Mouse (Mus musculus): Measurements from ENCODE around the gene Mtmr6. TPM values are rescaled to one million over a fixed set of nuclear protein-coding genes. Genes with fewer than 3 reads are reported as not detected.

Mtmr6 gene
- total and polyA plus RNA-seq, 3 experiments: 21.3 to 29.1 TPM; not detected in 1

DNA sequence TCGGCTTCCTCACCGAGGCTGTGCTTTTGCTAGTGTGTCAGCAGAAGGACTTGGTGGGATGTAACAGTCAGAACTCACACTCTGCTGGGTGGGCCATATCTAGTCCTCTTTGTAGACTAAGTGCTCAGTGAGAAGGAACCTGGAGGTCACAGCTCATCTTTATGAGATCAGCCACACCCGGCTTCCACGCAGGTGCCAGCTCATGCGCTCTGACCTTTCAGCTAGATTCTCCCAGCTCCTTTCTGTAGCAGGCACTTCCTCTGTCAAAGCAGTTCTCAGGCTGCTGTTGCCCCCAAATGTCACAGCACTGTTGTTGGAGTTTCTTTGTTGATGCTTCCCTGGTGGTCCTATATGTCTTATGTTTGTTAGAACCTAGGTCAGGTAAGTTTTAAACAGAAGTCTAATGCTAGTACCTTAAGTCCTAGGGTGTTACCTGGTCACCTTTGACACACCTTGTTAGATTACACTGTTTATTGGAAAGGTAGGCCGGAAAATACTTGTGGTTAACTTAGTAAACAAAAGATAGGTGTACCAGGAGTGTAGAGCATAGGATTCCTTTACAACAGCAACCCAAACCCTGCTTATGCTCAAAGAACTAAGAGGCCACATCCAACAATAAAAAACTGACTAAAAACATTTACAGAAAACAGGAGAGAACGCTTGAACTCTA is 21.3 kb downstream of the Mtmr6 start:
- Histone ChIP-seq H3K4me3 (ENCODE audit: control insufficient read depth in 1 of 2, insufficient read depth in 1 of 2, low read depth in 2 of 2, low read length in 2 of 2) (no peak overlapping the region), H3K79me2 (ENCODE audit: control insufficient read depth, insufficient read depth, low read length, poor library complexity) (no peaks in the 10 kb centered on the region), H3K36me3 (ENCODE audit: control insufficient read depth in 1 of 2, insufficient read depth in 2 of 2, low read length in 2 of 2) (peaks cover 8 to 20% of the 10 kb centered on the region in 2 experiments; a peak in 3 of 4 replicates), H3K27me3 (ENCODE audit: control insufficient read depth in 1 of 2, insufficient read depth in 2 of 2, low read length in 2 of 2) (no peaks in the 10 kb centered on the region), H3K9ac (ENCODE audit: control insufficient read depth, low read depth, low read length, poor library complexity, severe bottlenecking) (no peak overlapping the region), H3K4me1 (ENCODE audit: control insufficient read depth in 1 of 2, insufficient read depth in 2 of 2, low read length in 2 of 2) (peaks cover 6 to 11% of the 10 kb centered on the region in 2 experiments; a peak in 3 of 4 replicates), H3K27ac (ENCODE audit: control insufficient read depth, low read depth, low read length) (no peak overlapping the region), H3K9me3 (replicated peaks; ENCODE audit: insufficient read depth, low read length) (no peaks in the 10 kb centered on the region)
- peak; percentile 16 for DNase-seq (ENCODE audit: low read depth, low spot score)
- TF ChIP-seq HCFC1 (IDR thresholded peaks at IDR 0.05; ENCODE audit: low read depth, low read length) (no peak), MXI1 (IDR thresholded peaks at IDR 0.05; ENCODE audit: low read depth, low read length) (no peak), NELFE (IDR thresholded peaks at IDR 0.05; ENCODE audit: low read depth, low read length) (no peak), RCOR1 (IDR thresholded peaks at IDR 0.05; ENCODE audit: low read depth, low read length) (no peak), MAZ (IDR thresholded peaks at IDR 0.05; ENCODE audit: low read depth, low read length) (no peak), ZC3H11A (IDR thresholded peaks at IDR 0.05; ENCODE audit: low read depth, low read length) (no peak), ZKSCAN1 (IDR thresholded peaks at IDR 0.05; ENCODE audit: low read depth, low read length) (no peak), MEF2A (IDR thresholded peaks at IDR 0.05; ENCODE audit: extremely low read depth, insufficient replicate concordance, low read depth, low read length, poor library complexity, severe bottlenecking) (no peak), USF2 (IDR thresholded peaks at IDR 0.05; ENCODE audit: borderline replicate concordance in 1 of 2, insufficient read depth in 1 of 2, low read depth in 1 of 2, low read length in 2 of 2) (no peak), POLR2AphosphoS5 (IDR thresholded peaks at IDR 0.05; ENCODE audit: borderline replicate concordance, low read depth, low read length) (no peak)

GRCm38 (mm10) chr14:60290363-60290762 is 25.3 kb downstream of the Mtmr6 start:
- peak; percentile 79 for DNase-seq (ENCODE audit: low read depth, low spot score)
- Histone ChIP-seq H3K4me1 (ENCODE audit: control insufficient read depth in 1 of 2, insufficient read depth in 2 of 2, low read length in 2 of 2) (peaks cover 6 to 11% of the 10 kb centered on the region in 2 experiments; a peak in 3 of 4 replicates), H3K9ac (ENCODE audit: control insufficient read depth, low read depth, low read length, poor library complexity, severe bottlenecking) (peak overlapping the region; percentile 34; the same call in 1 of the 2 replicates), H3K27me3 (ENCODE audit: control insufficient read depth in 1 of 2, insufficient read depth in 2 of 2, low read length in 2 of 2) (no peaks in the 10 kb centered on the region), H3K27ac (ENCODE audit: control insufficient read depth, low read depth, low read length) (peak overlapping the region; percentile 65), H3K36me3 (ENCODE audit: control insufficient read depth in 1 of 2, insufficient read depth in 2 of 2, low read length in 2 of 2) (peaks cover 14 to 20% of the 10 kb centered on the region in 2 experiments; a peak in 3 of 4 replicates), H3K79me2 (ENCODE audit: control insufficient read depth, insufficient read depth, low read length, poor library complexity) (no peaks in the 10 kb centered on the region), H3K9me3 (replicated peaks; ENCODE audit: insufficient read depth, low read length) (no peaks in the 10 kb centered on the region), H3K4me3 (ENCODE audit: control insufficient read depth in 1 of 2, insufficient read depth in 1 of 2, low read depth in 2 of 2, low read length in 2 of 2) (no peak overlapping the region)
- TF ChIP-seq EP300 (IDR thresholded peaks at IDR 0.05; ENCODE audit: low read depth in 1 of 2, low read length in 2 of 2) (peak; percentile 81 to 95), ZNF384 (IDR thresholded peaks at IDR 0.05; ENCODE audit: low read depth, low read length) (no peak), POLR2AphosphoS5 (IDR thresholded peaks at IDR 0.05; ENCODE audit: borderline replicate concordance, low read depth, low read length) (no peak), ZC3H11A (IDR thresholded peaks at IDR 0.05; ENCODE audit: low read depth, low read length) (no peak), TCF12 (IDR thresholded peaks at IDR 0.05; ENCODE audit: low read depth, low read length) (peak; percentile 55; the same call in 1 of the 2 replicates), TBP (IDR thresholded peaks at IDR 0.05; ENCODE audit: low read depth, low read length) (no peak), MEF2A (IDR thresholded peaks at IDR 0.05; ENCODE audit: extremely low read depth, insufficient replicate concordance, low read depth, low read length, poor library complexity, severe bottlenecking) (no peak), GATA1 (IDR thresholded peaks at IDR 0.05; ENCODE audit: low read depth, low read length) (peak; percentile 82), RCOR1 (IDR thresholded peaks at IDR 0.05; ENCODE audit: low read depth, low read length) (peak; percentile 87), BHLHE40 (IDR thresholded peaks at IDR 0.05; ENCODE audit: borderline replicate concordance, low read depth, low read length) (no peak), ETS1 (IDR thresholded peaks at IDR 0.05; ENCODE audit: low read depth, low read length) (peak; percentile 88), TAL1 (IDR thresholded peaks at IDR 0.05; ENCODE audit: low read length) (peak; percentile 42; the same call in 1 of the 2 replicates), SIN3A (IDR thresholded peaks at IDR 0.05; ENCODE audit: low read length) (peak; percentile 72), ELF1 (IDR thresholded peaks at IDR 0.05; ENCODE audit: low read depth, low read length) (no peak), MYC (IDR thresholded peaks at IDR 0.05; ENCODE audit: low read depth, low read length) (no peak)
